Mouse (Mus musculus) gastrocnemius, postnatal 25 days (tissue): ENCODE measurements around the gene Ldlrad2. TPM values are rescaled to one million over a fixed set of nuclear protein-coding genes. Genes with fewer than 3 reads are reported as not detected.

ENCODE experiments used
- DNase-seq: peaks from one replicate; pipeline ENCODE4 v3.0.0; 2022
- microRNA-seq, 2 experiments: library from miRNA; unstranded; fragments of <30 nt; microRNA quantifications; one replicate each; pipeline ENCODE4 v1.2.0; 2021; ENCODE audit warnings: borderline replicate concordance in 2 of 2
- total RNA-seq, 2 experiments: library from RNA; stranded (reverse); gene quantifications; 1 replicate in 1 of 2; 2 replicates in 1 of 2; pipeline ENCODE4 v1.2.3; 2021

The Ldlrad2 gene
- total RNA-seq, 2 experiments from 2014 or later: not detected

DNA sequence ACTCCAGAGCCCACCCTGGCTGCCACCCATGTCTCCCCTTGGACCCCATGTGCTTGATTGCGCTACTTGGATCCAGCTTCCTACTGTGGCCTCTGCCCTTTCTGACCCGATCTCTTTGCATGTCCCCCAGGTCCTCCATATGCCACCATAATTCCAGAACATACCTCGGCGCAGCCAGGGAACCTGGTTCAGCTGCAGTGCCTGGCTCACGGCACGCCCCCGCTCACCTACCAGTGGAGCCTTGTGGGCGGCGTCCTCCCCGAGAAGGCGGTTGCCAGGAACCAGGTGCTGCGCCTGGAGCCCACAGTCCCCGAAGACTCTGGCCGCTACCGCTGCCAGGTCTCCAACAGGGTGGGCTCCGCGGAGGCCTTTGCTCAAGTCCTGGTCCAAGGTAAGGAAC, 20.9 kb downstream of the Ldlrad2 start:
- no peak for DNase-seq

DNA sequence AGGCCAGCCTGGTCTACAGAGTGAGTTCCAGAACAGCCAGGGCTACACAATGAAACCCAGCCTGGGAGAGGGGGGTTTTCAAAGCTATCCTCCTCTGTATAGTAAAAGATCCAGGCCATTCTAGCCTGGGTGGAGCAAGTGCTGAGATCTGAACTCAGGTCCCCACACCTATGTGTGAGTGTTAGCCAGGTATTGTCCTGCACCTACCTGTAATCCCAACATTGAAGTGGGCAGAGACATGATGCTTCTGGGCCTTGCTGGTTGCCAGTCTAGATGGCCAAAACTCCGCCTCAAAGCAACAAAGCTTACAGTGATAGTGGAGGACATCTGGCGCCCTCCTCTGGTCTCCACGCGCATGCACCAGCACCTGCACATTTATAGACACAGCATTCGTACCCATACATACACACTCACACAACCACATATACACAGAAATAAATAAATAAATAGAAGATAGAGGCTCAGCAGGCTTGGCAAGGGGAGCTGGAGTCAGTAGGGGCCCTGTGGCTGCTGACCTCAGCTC, 28.3 kb downstream of the Ldlrad2 start:
- DNase-seq: no peak

DNA sequence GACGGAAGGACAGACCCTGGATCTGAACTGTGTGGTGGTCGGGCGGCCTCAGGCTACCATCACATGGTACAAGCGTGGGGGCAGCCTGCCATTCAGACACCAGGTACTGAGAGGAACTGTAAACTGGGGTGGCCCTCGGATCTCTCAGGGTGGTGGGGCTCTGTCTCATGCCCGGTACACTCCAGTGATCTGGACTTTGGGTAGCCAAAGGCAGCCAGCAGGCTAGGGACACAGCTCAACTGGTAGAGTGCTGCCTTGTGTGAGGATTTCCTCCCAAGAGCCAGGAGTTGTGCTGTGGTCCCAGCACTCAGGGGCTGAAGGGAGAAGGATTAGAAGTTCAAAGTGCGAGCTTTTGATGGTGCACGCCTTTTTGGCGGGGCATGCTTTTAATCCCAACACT, 28.8 kb downstream of the Ldlrad2 start:
- DNase-seq: no peak

DNA sequence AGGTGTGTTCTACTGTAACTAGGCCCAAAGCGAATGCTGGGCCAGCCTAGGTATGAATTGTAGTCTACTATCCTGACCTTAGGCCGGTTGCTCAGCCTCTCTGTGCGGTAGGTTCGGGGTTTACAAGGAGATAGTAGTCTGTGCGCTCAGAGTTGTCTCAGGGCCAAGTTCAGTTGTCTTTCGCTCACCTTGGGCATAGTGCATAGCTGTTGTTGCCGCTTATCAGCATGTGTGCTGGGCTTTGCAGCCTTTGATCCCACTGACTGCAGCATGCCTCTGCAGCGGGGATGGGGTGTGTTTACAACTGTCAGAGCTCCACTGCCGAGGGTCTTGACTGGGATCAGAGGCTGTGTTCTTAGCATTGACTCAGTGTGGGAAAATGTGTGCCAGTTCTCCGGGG, 31.4 kb downstream of the Ldlrad2 start:
- DNase-seq: no peak

DNA sequence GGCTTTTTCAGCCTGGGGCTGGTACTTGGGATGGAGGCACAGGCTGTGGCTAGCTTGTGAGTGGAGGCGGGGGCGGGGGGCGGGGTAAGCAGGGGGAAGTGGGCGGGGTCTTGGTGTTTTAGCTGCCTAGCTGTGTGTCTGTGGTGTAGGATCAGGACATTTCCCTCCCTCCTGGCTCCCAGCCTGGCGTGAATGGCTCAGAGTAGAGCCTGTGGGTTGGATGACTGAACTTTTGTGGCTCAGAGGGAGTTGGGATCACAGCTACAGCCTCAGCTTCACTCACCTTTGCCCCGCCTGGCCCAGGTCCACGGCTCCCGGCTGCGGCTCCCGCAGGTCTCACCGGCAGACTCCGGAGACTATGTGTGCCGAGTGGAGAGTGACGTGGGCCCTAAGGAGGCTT, 34.0 kb downstream of the Ldlrad2 start:
- no peak for DNase-seq

DNA sequence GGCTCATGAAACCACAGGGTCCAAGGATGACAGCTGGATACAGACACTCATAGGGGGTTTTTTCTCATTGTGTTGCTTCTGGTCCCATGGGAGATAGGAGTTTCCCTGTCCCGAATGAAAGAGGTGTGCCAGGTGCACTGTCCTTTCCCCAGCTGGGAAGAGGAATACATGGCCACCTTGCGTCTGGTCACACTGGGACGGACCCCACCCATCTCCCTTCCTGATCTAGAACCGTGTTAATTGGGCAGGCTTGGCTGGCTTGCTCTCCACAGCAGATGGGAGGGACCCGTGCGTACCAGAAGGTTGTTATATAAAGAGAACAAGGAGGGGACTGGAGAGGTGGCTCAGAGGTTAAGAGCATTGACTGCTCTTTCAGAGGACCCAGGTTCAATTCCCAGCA, 46.5 kb downstream of the Ldlrad2 start:
- peak; percentile 35 for DNase-seq

DNA sequence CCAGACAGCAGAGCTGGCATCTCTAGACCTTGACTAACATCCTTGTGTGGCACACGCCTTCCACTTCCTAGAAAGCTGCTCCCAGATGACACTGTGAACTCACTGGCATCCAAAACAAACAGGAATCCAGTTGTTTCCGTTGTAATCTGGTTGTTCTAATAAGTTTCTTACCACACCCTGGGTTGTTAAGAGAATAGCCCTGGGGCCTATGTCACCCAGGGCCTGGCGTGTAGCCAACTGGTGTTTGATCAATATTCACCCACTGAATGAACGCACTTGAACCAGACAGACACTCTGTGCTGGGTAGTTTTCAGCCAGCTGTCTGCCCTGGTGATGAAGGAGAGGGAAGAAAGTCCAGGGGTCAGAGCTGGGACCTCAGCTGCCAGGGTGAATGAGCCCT, 47.0 kb downstream of the Ldlrad2 start:
- no peak for DNase-seq

DNA sequence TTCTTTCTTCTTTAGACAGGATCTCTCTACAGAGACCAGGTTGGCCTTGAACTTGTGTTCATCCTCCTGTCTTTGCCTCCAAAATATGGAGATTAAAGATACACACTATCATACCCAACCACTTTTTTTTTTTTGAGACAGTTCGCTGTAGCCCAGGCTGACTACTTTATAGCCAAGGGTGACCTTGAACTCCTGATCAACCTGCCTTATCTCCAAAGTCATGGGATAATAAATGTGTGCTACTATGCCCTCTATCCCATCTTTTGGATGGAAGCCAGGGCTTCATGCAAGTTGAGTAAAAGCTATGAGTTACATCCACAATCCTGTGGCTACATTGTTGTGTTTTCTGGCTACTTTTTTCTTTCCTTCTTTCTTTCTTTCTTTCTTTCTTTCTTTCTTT, 48.9 kb downstream of the Ldlrad2 start:
- no peak for DNase-seq

Small RNAs within 50 kb of the gene (microRNA-seq; reads per million reads assigned to microRNA genes)
- gene Mir7018: 0 to 0.74 reads per million in 2 experiments

Other genes starting within 250 kb of the Ldlrad2 start
- 100 to 1,000 TPM; 159 to 174 TPM for gene Cdc42, start 216.8 kb downstream of the Ldlrad2 start, total RNA-seq
- not detected for gene Cela3a, start 164.8 kb downstream of the Ldlrad2 start, total RNA-seq
- not detected for gene Cela3b, start 144.0 kb downstream of the Ldlrad2 start, total RNA-seq
- gene 1700013G24Rik, start 121.3 kb downstream of the Ldlrad2 start, total RNA-seq: not detected
- gene Hspg2, start 105.8 kb downstream of the Ldlrad2 start, total RNA-seq: 100 to 1,000 TPM; 105 to 107 TPM
- gene Usp48, start 19.2 kb upstream of the Ldlrad2 start, total RNA-seq: 10 to 100 TPM; 23.8 to 27.4 TPM
- gene Rap1gap, start 90.2 kb upstream of the Ldlrad2 start, total RNA-seq: 1 to 10 TPM; 8.0 to 9.4 TPM
- 10 to 100 TPM; 13.1 to 14.4 TPM for gene Alpl, start 221.8 kb upstream of the Ldlrad2 start, total RNA-seq